Mouse (Mus musculus) intestine, embryonic 15.5 days (tissue): ENCODE measurements around the gene Klk13. TPM values are rescaled to one million over a fixed set of nuclear protein-coding genes. Genes with fewer than 3 reads are reported as not detected.

Experiments used
- ATAC-seq: fragments of 200-750 bp; cut with Nextera tagmentation; 2 replicates; pipeline ENCODE4 v1.8.0; 2017; ENCODE audit warnings: moderate TSS enrichment, moderate library complexity
- H3K27ac ChIP-seq: fragments of 300-500 bp; sonication (generic); 2 replicates; pipeline ENCODE4 v1.5.1; 2015; ENCODE audit warnings: mild to moderate bottlenecking, inconsistent platforms
- H3K27me3 ChIP-seq: fragments of 300-500 bp; sonication (generic); replicated peaks from 2 replicates; pipeline ENCODE4 v1.6.1; 2015; ENCODE audit warnings: inconsistent platforms
- H3K36me3 ChIP-seq: fragments of 300-500 bp; sonication (generic); 2 replicates; pipeline ENCODE4 v1.6.1; 2015; ENCODE audit warnings: inconsistent platforms
- H3K4me1 ChIP-seq: fragments of 300-500 bp; sonication (generic); replicated peaks from 2 replicates; pipeline ENCODE4 v1.6.1; 2015; ENCODE audit warnings: inconsistent platforms
- H3K4me2 ChIP-seq: fragments of 300-500 bp; sonication (generic); replicated peaks from 2 replicates; pipeline ENCODE4 v1.6.1; 2015; ENCODE audit warnings: mild to moderate bottlenecking, inconsistent platforms
- H3K4me3 ChIP-seq: fragments of 300-500 bp; sonication (generic); replicated peaks from 2 replicates; pipeline ENCODE4 v1.5.1; 2015; ENCODE audit warnings: inconsistent platforms
- H3K9ac ChIP-seq: fragments of 300-500 bp; sonication (generic); 2 replicates; pipeline ENCODE4 v1.6.1; 2015; ENCODE audit warnings: inconsistent platforms
- H3K9me3 ChIP-seq: fragments of 300-500 bp; sonication (generic); 2 replicates; pipeline ENCODE4 v1.6.1; 2016; ENCODE audit warnings: inconsistent platforms
- WGBS: fragments of 180-500 bp; shearing (Covaris S2); methylation state at CpG from one replicate; pipeline ENCODE4 v1.1.7; 2015; 5-methylcytosine and 5-hydroxymethylcytosine counted together
- polyA plus RNA-seq: library from polyadenylated mRNA; unstranded; fragments of >200 nt; fragmentation: Nextera tagmentation; extraction: Ambion mirVana; gene quantifications from 2 replicates; pipeline ENCODE4 v1.2.1, GENCODE M21; 2015

The Klk13 gene
- polyA plus RNA-seq, 1 experiment from 2014 or later = 0.60 TPM

- Histone ChIP-seq H3K9me3 (no peaks in the 10 kb centered on the region), H3K4me2 (no peak overlapping the region), H3K4me3 (no peak overlapping the region), H3K36me3 (no peaks in the 10 kb centered on the region), H3K27me3 (no peaks in the 10 kb centered on the region), H3K27ac (no peak overlapping the region), H3K9ac (no peak overlapping the region), H3K4me1 (no peaks in the 10 kb centered on the region)
- ATAC-seq = peak; percentile 24
- WGBS = 62% methylated on average over 5 of the region's 6 CpGs
Measured at GRCm38 (mm10) chr7:43774802-43775201, 62.4 kb downstream of the Klk13 start.

GRCm38 (mm10) chr7:43775311-43776057 lies 63.1 kb downstream of the Klk13 start:
- ATAC-seq = peak; percentile 58; the same call in 1 of the 2 replicates
- no peaks in the 10 kb centered on the region for H3K4me1 ChIP-seq
- H3K9ac ChIP-seq = no peak overlapping the region
- no peak overlapping the region for H3K4me3 ChIP-seq
- H3K27ac ChIP-seq = no peak overlapping the region
- no peak overlapping the region for H3K4me2 ChIP-seq
- no peaks in the 10 kb centered on the region for H3K9me3 ChIP-seq
- H3K27me3 ChIP-seq = no peaks in the 10 kb centered on the region
- no peaks in the 10 kb centered on the region for H3K36me3 ChIP-seq
- WGBS = 49% methylated on average over 7 of the region's 7 CpGs

GRCm38 (mm10) chr7:43776506-43776905 lies 64.1 kb downstream of the Klk13 start:
- Histone ChIP-seq H3K4me3 (no peak overlapping the region), H3K9ac (no peak overlapping the region), H3K4me2 (no peak overlapping the region), H3K27ac (no peak overlapping the region), H3K9me3 (no peaks in the 10 kb centered on the region), H3K27me3 (no peaks in the 10 kb centered on the region), H3K4me1 (no peaks in the 10 kb centered on the region), H3K36me3 (no peaks in the 10 kb centered on the region)
- WGBS = 79% methylated on average over 5 of the region's 5 CpGs
- no peak for ATAC-seq

Other genes with a start within 250 kb of the Klk13 start
- 2.4 and 4.1 TPM in 2 replicates for gene Vsig10l, start 249.4 kb upstream of the Klk13 start, polyA plus RNA-seq
- gene Iglon5, start 222.5 kb upstream of the Klk13 start, polyA plus RNA-seq = 0.38 and 0.56 TPM in 2 replicates
- gene 4931406B18Rik, start 206.6 kb upstream of the Klk13 start, polyA plus RNA-seq = not detected in 2 replicates
- gene Cd33, start 168.1 kb upstream of the Klk13 start, polyA plus RNA-seq = 1.8 and 1.9 TPM in 2 replicates
- 2.7 and 2.8 TPM in 2 replicates for gene Zfp658, start 150.3 kb upstream of the Klk13 start, polyA plus RNA-seq
- 8.7 and 10.1 TPM in 2 replicates for gene Zfp719, start 133.0 kb upstream of the Klk13 start, polyA plus RNA-seq
- gene Zfp819, start 105.4 kb upstream of the Klk13 start, polyA plus RNA-seq = 0.09 TPM in 2 replicates
- 4.7 and 5.2 TPM in 2 replicates for gene Ceacam18, start 77.9 kb upstream of the Klk13 start, polyA plus RNA-seq
- 1.6 and 1.8 TPM in 2 replicates for gene Siglece, start 52.4 kb upstream of the Klk13 start, polyA plus RNA-seq
- gene Ctu1, start 40.6 kb upstream of the Klk13 start, polyA plus RNA-seq = 12.7 and 12.8 TPM in 2 replicates
- gene Klk14, start 22.1 kb upstream of the Klk13 start, polyA plus RNA-seq = 0.15 TPM in 1 of 2 replicates, not detected in the other
- not detected in 2 replicates for gene Klk12, start 56.3 kb downstream of the Klk13 start, polyA plus RNA-seq
- gene Klk11, start 62.0 kb downstream of the Klk13 start, polyA plus RNA-seq = 0.46 and 0.58 TPM in 2 replicates
- 3.0 and 3.4 TPM in 2 replicates for gene Klk10, start 68.5 kb downstream of the Klk13 start, polyA plus RNA-seq
- gene Klk9, start 79.3 kb downstream of the Klk13 start, polyA plus RNA-seq = not detected in 2 replicates
- gene Klk8, start 85.0 kb downstream of the Klk13 start, polyA plus RNA-seq = 14.5 and 15.1 TPM in 2 replicates
- gene Klk7, start 98.7 kb downstream of the Klk13 start, polyA plus RNA-seq = not detected in 2 replicates
- not detected in 2 replicates for gene Klk6, start 111.9 kb downstream of the Klk13 start, polyA plus RNA-seq
- not detected in 2 replicates for gene Klk5, start 129.4 kb downstream of the Klk13 start, polyA plus RNA-seq
- not detected in 2 replicates for gene Klk4, start 168.6 kb downstream of the Klk13 start, polyA plus RNA-seq
- gene Klk15, start 221.2 kb downstream of the Klk13 start, polyA plus RNA-seq = not detected in 2 replicates
- 0.16 and 0.59 TPM in 2 replicates for gene Klk1b8, start 238.1 kb downstream of the Klk13 start, polyA plus RNA-seq